Mouse (Mus musculus) MEL (cell line): ENCODE results near the gene Wdr91. TPM values are rescaled to one million over a fixed set of nuclear protein-coding genes. Genes with fewer than 3 reads are reported as not detected.

Experiments
- DNase-seq: peaks from one replicate; pipeline ENCODE4 v3.0.0; 2011; ENCODE audit warnings: low read depth, low spot score
- H3K27ac ChIP-seq: 2 replicates; pipeline ENCODE4 v1.5.1; 2012; ENCODE audit warnings: low read depth, mild to moderate bottlenecking, control low read depth, low read length, moderate library complexity; ENCODE audit not compliant: control insufficient read depth
- H3K27me3 ChIP-seq, 2 experiments: fragments of 150-350 bp in 1 of 2; sonication (generic) in 1 of 2; 2 replicates each; pipeline ENCODE4 v1.6.1; 2012; ENCODE audit warnings: low read length in 2 of 2, mild to moderate bottlenecking in 2 of 2, improper control_type of control experiment in 1 of 2, moderate library complexity in 1 of 2; ENCODE audit not compliant: insufficient read depth in 2 of 2, control insufficient read depth in 1 of 2
- H3K36me3 ChIP-seq, 2 experiments: 2 replicates each; pipeline ENCODE4 v1.6.1; 2012 to 2014; ENCODE audit warnings: low read length in 2 of 2, improper control_type of control experiment in 1 of 2, inconsistent platforms in 1 of 2, mild to moderate bottlenecking in 1 of 2; ENCODE audit not compliant: insufficient read depth in 2 of 2, control insufficient read depth in 1 of 2
- H3K4me1 ChIP-seq, 2 experiments: fragments of 150-350 bp in 1 of 2; sonication (generic) in 1 of 2; 2 replicates each; pipeline ENCODE4 v1.6.1; 2012; ENCODE audit warnings: low read length in 2 of 2, improper control_type of control experiment in 1 of 2, mild to moderate bottlenecking in 1 of 2; ENCODE audit not compliant: insufficient read depth in 2 of 2, control insufficient read depth in 1 of 2
- H3K4me3 ChIP-seq, 2 experiments: fragments of 150-350 bp in 1 of 2; sonication (generic) in 1 of 2; 2 replicates each; pipeline ENCODE4 v1.5.1; 2012; ENCODE audit warnings: low read depth in 2 of 2, low read length in 2 of 2, mild to moderate bottlenecking in 2 of 2, moderate library complexity in 2 of 2, control low read depth in 1 of 2, improper control_type of control experiment in 1 of 2; ENCODE audit not compliant: control insufficient read depth in 1 of 2, insufficient read depth in 1 of 2
- H3K79me2 ChIP-seq: 2 replicates; pipeline ENCODE4 v1.6.1; 2012; ENCODE audit warnings: mild to moderate bottlenecking, low read length, moderate library complexity; ENCODE audit not compliant: control insufficient read depth, poor library complexity, insufficient read depth
- H3K9ac ChIP-seq: 2 replicates; pipeline ENCODE4 v1.6.1; 2012; ENCODE audit warnings: low read depth, mild to moderate bottlenecking, control low read depth, low read length, moderate library complexity; ENCODE audit not compliant: control insufficient read depth, poor library complexity, severe bottlenecking
- H3K9me3 ChIP-seq: fragments of 150-350 bp; sonication (generic); replicated peaks from 2 replicates; pipeline ENCODE4 v1.6.1; 2012; ENCODE audit warnings: mild to moderate bottlenecking, low read length, improper control_type of control experiment, moderate library complexity; ENCODE audit not compliant: insufficient read depth
- BHLHE40 ChIP-seq: IDR thresholded peaks from 2 replicates; pipeline ENCODE4 v1.6.1; 2012; ENCODE audit warnings: low read depth, mild to moderate bottlenecking, inconsistent platforms, low read length, improper control_type of control experiment, borderline replicate concordance
- CHD2 ChIP-seq: IDR thresholded peaks from 2 replicates; pipeline ENCODE4 v1.6.1; 2011; ENCODE audit warnings: low read length, improper control_type of control experiment
- CTCF ChIP-seq, 3 experiments: IDR thresholded peaks in 2 of 3; conservative IDR thresholded peaks in 1 of 3; 2 replicates each; pipeline ENCODE4 v1.5.1; 2011 to 2012; ENCODE audit warnings: low read length in 3 of 3, low read depth in 2 of 3, mild to moderate bottlenecking in 2 of 3, improper control_type of control experiment in 1 of 3, inconsistent platforms in 1 of 3, mixed read lengths in 1 of 3, moderate library complexity in 1 of 3; ENCODE audit not compliant: control insufficient read depth in 1 of 3, insufficient read depth in 1 of 3, poor library complexity in 1 of 3, severe bottlenecking in 1 of 3
- E2F4 ChIP-seq: IDR thresholded peaks from 2 replicates; pipeline ENCODE4 v1.6.1; 2011; ENCODE audit warnings: low read depth, low read length, improper control_type of control experiment, borderline replicate concordance
- ELF1 ChIP-seq: IDR thresholded peaks from 2 replicates; pipeline ENCODE4 v1.6.1; 2014; ENCODE audit warnings: low read depth, mild to moderate bottlenecking, inconsistent platforms, low read length, improper control_type of control experiment, moderate library complexity
- EP300 ChIP-seq, 2 experiments: IDR thresholded peaks; 2 replicates each; pipeline ENCODE4 v1.6.1; 2011; ENCODE audit warnings: improper control_type of control experiment in 2 of 2, low read length in 2 of 2, low read depth in 1 of 2, mild to moderate bottlenecking in 1 of 2
- GATA1 ChIP-seq: IDR thresholded peaks from 2 replicates; pipeline ENCODE4 v1.6.1; 2011; ENCODE audit warnings: low read depth, low read length, improper control_type of control experiment
- MAFK ChIP-seq: IDR thresholded peaks from 2 replicates; pipeline ENCODE4 v1.6.1; 2011; ENCODE audit warnings: low read depth, mild to moderate bottlenecking, low read length, improper control_type of control experiment, borderline replicate concordance
- MEF2A ChIP-seq: IDR thresholded peaks from 2 replicates; pipeline ENCODE4 v1.6.1; 2014; ENCODE audit warnings: low read depth, mild to moderate bottlenecking, inconsistent platforms, low read length, improper control_type of control experiment; ENCODE audit not compliant: poor library complexity, insufficient replicate concordance, severe bottlenecking; ENCODE audit errors: extremely low read depth
- MXI1 ChIP-seq: IDR thresholded peaks from 2 replicates; pipeline ENCODE4 v1.6.1; 2011; ENCODE audit warnings: mild to moderate bottlenecking, low read depth, low read length, improper control_type of control experiment
- MYB ChIP-seq: IDR thresholded peaks from 2 replicates; pipeline ENCODE4 v1.6.1; 2011; ENCODE audit warnings: mild to moderate bottlenecking, low read depth, low read length, improper control_type of control experiment
- MYC ChIP-seq: IDR thresholded peaks from 2 replicates; pipeline ENCODE4 v1.6.1; 2011; ENCODE audit warnings: low read depth, mild to moderate bottlenecking, low read length, improper control_type of control experiment, moderate library complexity
- NELFE ChIP-seq: IDR thresholded peaks from 2 replicates; pipeline ENCODE4 v1.6.1; 2011; ENCODE audit warnings: low read depth, low read length, improper control_type of control experiment
- POLR2A ChIP-seq, 2 experiments: IDR thresholded peaks; 2 replicates each; pipeline ENCODE4 v1.6.1; 2011 to 2012; ENCODE audit warnings: low read length in 2 of 2, mild to moderate bottlenecking in 2 of 2, control low read depth in 1 of 2, improper control_type of control experiment in 1 of 2, low read depth in 1 of 2, moderate library complexity in 1 of 2; ENCODE audit not compliant: control insufficient read depth in 1 of 2, insufficient read depth in 1 of 2, poor library complexity in 1 of 2
- POLR2AphosphoS5 ChIP-seq: IDR thresholded peaks from 2 replicates; pipeline ENCODE4 v1.6.1; 2012; ENCODE audit warnings: low read depth, borderline replicate concordance, mild to moderate bottlenecking, inconsistent platforms, low read length, moderate library complexity, mixed read lengths
- RAD21 ChIP-seq: IDR thresholded peaks from 2 replicates; pipeline ENCODE4 v1.6.1; 2011; ENCODE audit warnings: mild to moderate bottlenecking, low read depth, low read length, improper control_type of control experiment
- SMC3 ChIP-seq: IDR thresholded peaks from 2 replicates; pipeline ENCODE4 v1.6.1; 2011; ENCODE audit warnings: low read depth, low read length, improper control_type of control experiment
- TAL1 ChIP-seq: IDR thresholded peaks from 2 replicates; pipeline ENCODE4 v1.6.1; 2012; ENCODE audit warnings: mild to moderate bottlenecking, inconsistent platforms, low read length, moderate library complexity, mixed read lengths
- USF1 ChIP-seq: IDR thresholded peaks from 2 replicates; pipeline ENCODE4 v1.6.1; 2014; ENCODE audit warnings: low read depth, mild to moderate bottlenecking, inconsistent platforms, low read length, improper control_type of control experiment, moderate library complexity
- ZMIZ1 ChIP-seq: IDR thresholded peaks from 2 replicates; pipeline ENCODE4 v1.6.1; 2012; ENCODE audit warnings: low read depth, mild to moderate bottlenecking, inconsistent platforms, low read length, improper control_type of control experiment, moderate library complexity
- polyA plus RNA-seq, 2 experiments: library from polyadenylated mRNA; stranded (reverse) in 1 of 2; unstranded in 1 of 2; fragments of >175 nt in 1 of 2; fragments of >200 nt in 1 of 2; gene quantifications; 2 replicates each; pipeline versions ENCODE4 v1.2.1 to v1.2.4; 2012; ENCODE audit warnings: low replicate concordance in 2 of 2, low read depth in 1 of 2; ENCODE audit not compliant: insufficient read length in 2 of 2, insufficient read depth in 1 of 2, missing spikeins in 1 of 2
- total RNA-seq: library from RNA; depleted of rRNA; stranded (reverse); fragments of 300-350 nt; gene quantifications from 2 replicates; pipeline ENCODE4 v1.2.3, GENCODE M21; 2012

Gene Wdr91
- total and polyA plus RNA-seq, 3 experiments: 11.7 to 24.1 TPM; not detected in 1

DNA sequence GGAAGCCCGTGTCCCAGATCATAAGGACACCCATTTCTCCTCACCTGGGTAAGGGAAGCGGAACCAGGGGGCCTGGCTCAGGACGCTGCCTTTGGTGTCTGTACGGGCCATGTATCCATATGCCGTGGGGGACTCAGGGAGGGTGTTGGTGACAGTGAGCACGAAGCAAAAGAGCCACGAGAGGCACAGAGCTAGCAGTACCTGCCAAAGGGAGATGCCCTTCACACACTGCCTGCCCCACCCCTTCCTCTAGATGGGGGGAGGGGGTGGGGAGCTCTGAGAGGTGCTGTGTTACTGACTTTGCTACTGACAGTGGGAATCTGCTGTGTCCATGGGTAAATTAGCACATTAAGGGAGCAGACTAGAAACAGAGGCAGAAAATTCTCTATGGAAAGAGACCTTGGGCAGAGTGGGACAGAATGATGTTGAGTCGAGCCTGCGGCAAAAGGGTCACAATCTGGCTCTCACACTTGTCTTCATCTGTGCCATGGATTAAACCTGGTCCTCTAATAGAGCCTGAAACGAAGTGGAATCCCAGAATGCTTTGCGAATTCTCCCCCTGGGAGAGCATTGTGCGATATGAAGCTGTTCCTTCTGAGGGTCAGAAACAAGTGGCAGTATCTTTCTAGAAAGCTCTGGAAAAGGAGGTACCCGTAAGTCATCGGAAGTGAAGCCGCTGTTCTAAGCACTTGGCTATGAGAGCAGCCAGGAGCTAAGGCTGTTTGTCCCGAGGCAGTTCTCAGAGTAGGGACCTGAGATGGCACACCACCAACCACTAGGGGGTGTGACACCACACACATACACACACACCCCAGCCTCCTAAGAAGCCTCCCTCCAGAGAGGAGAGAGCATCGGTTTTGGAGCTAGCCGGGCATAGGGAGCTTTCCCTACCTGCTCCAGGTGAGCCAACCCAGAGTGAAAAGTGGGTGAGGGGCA lies 44.5 kb upstream of the Wdr91 start:
- H3K27me3 ChIP-seq: no peaks in the 10 kb centered on the region
- no peaks in the 10 kb centered on the region for H3K79me2 ChIP-seq
- no peaks in the 10 kb centered on the region for H3K4me1 ChIP-seq
- no peak overlapping the region for H3K27ac ChIP-seq
- H3K9ac ChIP-seq: no peak overlapping the region
- no peaks in the 10 kb centered on the region for H3K36me3 ChIP-seq
- peak; percentile 65 for DNase-seq
- no peaks in the 10 kb centered on the region for H3K9me3 ChIP-seq
- H3K4me3 ChIP-seq: no peak overlapping the region
- TF ChIP-seq MYB (no peak), RAD21 (peak; percentile 51), SMC3 (peak; percentile 61), CTCF (IDR thresholded peaks at IDR 0.05 in 2 of 3, conservative IDR thresholded peaks at IDR 0.05 in 1 of 3; ENCODE audit: control insufficient read depth in 1 of 3, insufficient read depth in 1 of 3, low read depth in 2 of 3, low read length in 3 of 3, poor library complexity in 1 of 3, severe bottlenecking in 1 of 3) (peak; percentile 52 to 71 (median 71))

DNA sequence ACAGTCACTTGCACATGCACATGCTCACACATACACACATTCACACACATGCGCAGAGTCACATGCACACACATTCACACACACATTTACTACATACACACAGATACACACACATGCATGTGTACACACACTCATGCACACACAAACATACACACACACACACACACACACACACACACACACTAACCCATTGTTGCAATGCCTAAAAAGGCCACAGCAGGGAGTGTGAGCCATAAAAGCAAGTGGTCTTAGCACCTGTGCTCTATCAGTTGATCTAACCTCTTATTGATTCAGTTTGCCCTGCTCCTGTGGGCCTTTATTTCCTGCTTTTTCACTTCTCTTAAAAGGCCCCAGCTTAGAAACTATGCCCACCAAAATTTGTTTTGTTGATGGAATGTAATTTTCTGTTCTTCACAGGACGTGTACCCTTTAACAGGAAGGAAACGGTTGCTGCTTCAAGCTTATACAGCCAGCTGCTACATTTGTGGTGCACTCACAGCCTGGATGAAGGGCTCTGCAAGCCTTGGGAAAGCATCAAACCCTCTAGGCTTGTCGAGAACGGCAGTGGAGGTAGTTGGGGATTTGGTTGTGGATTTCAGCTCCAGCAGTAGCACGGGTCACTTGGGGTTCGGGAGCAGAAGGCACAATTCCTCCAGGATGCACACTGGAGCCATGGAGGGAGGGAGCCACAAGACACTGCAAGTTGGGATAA lies 41.4 kb upstream of the Wdr91 start:
- no peak overlapping the region for H3K9ac ChIP-seq
- TF ChIP-seq E2F4 (no peak), TAL1 (no peak), CHD2 (no peak), MYC (no peak), USF1 (no peak), MXI1 (no peak), MEF2A (no peak), MAFK (no peak), BHLHE40 (no peak), ELF1 (no peak), MYB (no peak), NELFE (no peak), EP300 (IDR thresholded peaks at IDR 0.05; ENCODE audit: low read depth in 1 of 2, low read length in 2 of 2) (no peak), ZMIZ1 (no peak), POLR2A (IDR thresholded peaks at IDR 0.05; ENCODE audit: control insufficient read depth in 1 of 2, insufficient read depth in 1 of 2, low read depth in 1 of 2, low read length in 2 of 2, poor library complexity in 1 of 2) (no peak), POLR2AphosphoS5 (no peak; the same call in 1 of the 2 replicates), GATA1 (no peak)
- TF ChIP-seq, all 39 proteins: peak for 0
- Histone ChIP-seq H3K27me3 (no peaks in the 10 kb centered on the region), H3K4me3 (no peak overlapping the region), H3K4me1 (no peaks in the 10 kb centered on the region), H3K79me2 (no peaks in the 10 kb centered on the region), H3K36me3 (no peaks in the 10 kb centered on the region), H3K9me3 (no peaks in the 10 kb centered on the region), H3K27ac (no peak overlapping the region)
- DNase-seq: no peak
